Mouse (Mus musculus) spleen, adult 2 months (tissue): ENCODE data around the gene Gabrb3.

Experiments used
- CTCF ChIP-seq: fragments of 200-500 bp; IDR thresholded peaks from 2 replicates; pipeline ENCODE4 v1.5.1; 2011; ENCODE audit warnings: mild to moderate bottlenecking, inconsistent platforms; ENCODE audit not compliant: insufficient read depth, insufficient read length, insufficient replicate concordance; ENCODE audit errors: extremely low read depth
- POLR2A ChIP-seq: fragments of 200-500 bp; IDR thresholded peaks from 2 replicates; pipeline ENCODE4 v1.6.1; 2011; ENCODE audit warnings: low read depth, low read length, inconsistent platforms

DNA sequence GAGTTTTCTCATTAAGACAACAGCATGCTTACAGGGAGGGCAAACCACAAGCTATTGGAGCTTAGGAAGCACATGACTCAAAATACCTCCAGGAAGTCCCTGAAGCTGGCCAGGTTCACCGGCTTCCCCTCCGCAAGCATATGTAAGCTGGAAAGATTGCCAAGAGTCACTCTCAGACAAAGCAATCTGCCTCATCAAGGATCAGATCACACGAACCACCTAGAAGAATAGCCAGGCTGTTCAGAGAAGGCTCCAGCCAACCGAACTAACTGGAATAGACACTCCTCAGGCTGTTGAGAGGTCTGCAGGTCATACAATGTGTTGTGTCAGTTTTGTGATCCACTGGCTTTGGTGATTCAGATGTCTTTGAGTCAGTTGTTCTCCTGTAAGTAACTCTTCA is 8.3 kb upstream of the Gabrb3 start:
- no peak for TF ChIP-seq POLR2A
- TF ChIP-seq CTCF: no peak
